Mouse (Mus musculus): ENCODE data around the gene Mob3b. TPM values are rescaled to one million over a fixed set of nuclear protein-coding genes. Genes with fewer than 3 reads are reported as not detected.

Gene Mob3b
- total RNA-seq, 2 experiments from 2014 or later = 12.4 to 24.1 TPM

DNA sequence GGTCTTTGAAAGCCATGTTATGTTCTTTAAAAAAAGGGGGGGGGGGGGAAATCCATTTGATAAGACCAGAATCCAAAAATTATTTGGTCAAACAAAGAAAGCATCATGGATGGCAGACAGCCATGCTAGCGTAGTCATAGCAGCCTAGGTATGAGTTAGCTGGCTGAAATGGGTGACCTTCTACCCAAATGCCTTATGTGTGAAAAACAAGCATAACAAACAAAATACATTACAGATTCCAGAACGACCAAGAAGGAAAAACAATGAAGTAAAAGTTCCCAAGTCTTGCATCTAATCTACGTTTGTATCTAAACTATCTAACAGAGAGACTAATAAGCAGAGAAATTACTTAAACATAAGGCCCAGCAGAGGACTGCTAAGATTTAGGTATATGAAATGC, 6.6 kb downstream of the Mob3b start:
- no peak for ATAC-seq (ENCODE audit: poor library complexity, severe bottlenecking)

DNA sequence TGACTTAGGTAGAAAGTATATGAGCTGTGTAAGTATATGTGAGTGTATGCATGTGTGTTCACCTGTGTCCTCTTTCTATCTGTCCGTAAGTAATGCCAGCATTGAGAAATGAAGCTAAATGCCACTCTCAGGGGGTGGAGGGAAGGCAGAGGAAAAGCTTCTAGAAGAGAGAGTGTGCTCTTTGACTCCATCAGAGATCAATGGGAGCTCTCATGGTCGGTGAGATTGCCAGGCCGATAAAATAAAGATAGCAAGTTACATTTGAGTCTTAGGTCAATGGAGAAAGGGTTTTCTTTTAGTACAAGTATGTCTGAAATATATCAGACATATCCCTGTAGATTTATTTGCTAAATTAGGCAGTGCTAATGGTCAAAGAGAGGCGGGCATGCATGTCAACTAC, 9.0 kb downstream of the Mob3b start:
- no peak for ATAC-seq (ENCODE audit: poor library complexity, severe bottlenecking)

DNA sequence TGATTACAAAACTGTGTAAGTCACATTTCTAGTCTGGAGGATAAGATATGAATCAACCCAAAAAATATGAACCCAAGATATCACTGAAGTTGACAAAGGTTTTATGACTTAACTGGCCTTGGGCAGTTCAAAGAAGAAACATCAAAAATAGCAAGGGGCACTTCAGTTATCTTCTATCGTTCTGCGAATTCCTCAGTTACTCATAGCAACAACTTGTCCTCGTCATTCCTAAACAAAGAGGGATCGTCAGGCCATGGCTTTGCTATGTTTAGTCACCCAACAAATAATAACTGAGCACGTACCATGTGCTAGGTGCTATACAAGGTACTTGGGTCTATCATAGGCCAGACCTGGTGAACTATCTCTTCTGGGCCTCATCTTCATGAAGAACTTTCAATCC, 10.7 kb downstream of the Mob3b start:
- ATAC-seq (ENCODE audit: poor library complexity, severe bottlenecking) = no peak

DNA sequence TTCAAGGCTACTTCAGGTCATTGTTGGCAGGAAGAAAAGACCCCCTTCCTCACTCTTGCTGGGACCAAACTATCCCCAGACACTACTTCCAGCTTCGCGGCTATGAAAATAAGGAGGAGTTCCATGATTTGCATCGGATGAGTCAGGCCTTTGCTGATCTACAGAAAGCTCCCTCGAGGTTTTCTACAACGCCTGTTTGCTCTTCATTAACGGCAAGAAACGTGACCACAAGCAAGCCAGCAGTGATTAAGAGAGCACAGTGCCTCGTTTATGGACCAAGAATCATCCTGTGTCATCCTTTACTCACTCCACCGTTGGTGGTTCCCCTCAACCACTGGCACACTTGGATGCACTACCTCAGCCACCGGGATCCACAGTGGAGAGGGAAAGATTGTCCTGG, 11.6 kb downstream of the Mob3b start:
- ATAC-seq (ENCODE audit: poor library complexity, severe bottlenecking) = no peak

DNA sequence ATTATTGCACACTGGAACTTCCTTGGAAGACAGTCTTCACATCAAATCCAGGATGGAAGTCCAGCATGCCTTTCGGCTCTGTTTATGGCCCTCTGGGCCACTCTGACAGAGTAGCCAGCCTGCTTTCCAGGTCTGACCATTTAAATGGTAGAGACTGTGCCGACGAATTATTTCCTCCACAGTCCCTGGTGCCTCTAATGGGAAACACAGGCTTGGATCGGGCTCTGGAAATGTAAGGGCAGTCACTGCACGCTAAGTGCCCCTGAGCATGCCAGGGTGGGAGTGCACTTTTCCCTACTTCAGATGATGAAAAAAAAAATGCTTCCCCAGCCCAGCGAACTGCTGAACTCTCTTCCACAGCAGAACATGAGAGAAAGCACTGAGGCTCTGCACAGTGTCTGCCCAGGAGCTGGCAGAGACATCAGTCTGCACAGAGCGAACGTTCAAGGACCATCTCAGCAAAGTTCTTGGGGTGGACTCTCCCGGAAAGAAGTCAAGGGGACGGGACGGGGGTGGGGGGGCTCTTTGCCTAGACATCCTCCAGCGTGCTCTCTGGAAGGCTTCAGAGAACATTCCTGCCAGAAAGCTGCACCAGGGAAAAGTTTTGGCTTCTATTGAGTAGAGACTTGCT, 13.7 kb downstream of the Mob3b start:
- ATAC-seq (ENCODE audit: poor library complexity, severe bottlenecking) = no peak

DNA sequence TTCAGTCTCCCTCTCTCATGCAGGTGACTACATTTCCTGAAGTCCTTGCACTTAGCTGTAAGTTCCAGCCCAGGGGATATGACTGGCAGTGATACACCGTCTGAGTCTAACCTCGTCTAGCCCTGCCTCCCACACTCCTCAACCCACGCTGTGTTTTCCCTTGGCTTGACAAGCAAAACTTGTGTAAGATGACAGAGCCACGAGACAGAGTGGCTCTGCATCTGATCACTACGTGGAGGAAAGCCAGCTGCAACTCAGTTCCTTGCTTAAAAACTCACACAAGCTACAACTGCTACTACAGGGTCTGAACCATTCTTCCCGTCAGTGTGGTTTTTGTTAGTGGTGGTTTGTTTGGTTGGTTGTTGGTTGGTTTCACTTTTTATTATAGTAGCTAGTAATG, 17.0 kb downstream of the Mob3b start:
- peak; percentile 49 for ATAC-seq (ENCODE audit: poor library complexity, severe bottlenecking)

DNA sequence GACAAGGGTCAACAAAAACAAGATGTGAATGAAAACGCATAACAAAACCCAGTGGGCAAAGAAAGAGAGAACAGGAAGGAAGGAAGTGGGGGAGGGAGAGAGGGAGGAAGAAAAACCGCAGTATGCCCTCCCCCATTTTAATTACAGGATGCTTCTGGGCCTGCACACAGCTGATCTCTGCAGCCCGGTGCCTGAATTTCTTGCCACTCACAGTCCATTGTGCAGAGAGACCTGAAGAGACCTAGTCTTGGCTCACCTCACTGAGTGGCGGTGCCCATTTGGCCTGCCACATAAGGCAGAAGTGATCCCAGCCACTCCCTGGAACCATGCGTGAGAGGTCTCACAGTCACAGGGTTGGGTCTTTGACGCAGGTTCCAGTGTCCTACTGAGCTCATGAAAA, 19.2 kb downstream of the Mob3b start:
- ATAC-seq (ENCODE audit: poor library complexity, severe bottlenecking) = peak; percentile 80

DNA sequence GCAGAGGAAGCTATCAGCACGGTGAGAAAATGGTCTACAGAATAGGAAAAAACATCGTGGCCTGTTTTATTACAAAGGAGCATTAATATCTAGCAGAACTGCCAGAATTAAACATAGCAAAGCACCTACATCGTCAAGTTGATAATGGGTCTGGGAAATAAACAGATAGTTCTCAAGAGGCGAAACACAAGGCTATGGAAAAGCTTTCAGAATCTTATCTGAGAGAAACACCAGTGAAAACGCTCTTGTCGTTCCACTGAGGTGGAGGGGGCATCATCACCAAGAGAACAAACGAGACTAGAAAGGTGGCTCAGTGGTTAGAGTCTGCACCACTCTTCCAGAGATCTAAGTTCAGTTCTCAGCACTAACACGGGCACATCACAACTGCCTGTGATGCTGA, 20.3 kb downstream of the Mob3b start:
- ATAC-seq (ENCODE audit: poor library complexity, severe bottlenecking) = no peak

DNA sequence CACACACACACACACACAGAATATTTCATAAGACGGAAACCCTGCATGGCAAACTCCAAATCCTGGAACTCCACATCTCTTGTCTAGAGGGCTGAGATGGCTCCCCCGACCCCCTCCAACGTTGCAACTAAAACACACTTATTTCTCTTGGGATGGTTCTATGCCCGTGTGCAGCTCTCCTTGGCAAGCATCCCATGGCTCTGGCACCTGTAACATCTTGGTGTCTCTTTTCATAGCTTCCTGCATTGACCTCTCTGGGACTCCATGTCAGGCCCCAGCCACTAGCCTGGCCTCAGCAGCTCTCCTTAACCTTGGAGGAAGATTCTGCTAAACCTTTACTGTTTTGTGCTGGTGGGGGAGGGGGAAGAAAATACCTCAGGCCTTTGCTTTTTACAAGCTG, 21.5 kb downstream of the Mob3b start:
- ATAC-seq (ENCODE audit: poor library complexity, severe bottlenecking) = no peak

DNA sequence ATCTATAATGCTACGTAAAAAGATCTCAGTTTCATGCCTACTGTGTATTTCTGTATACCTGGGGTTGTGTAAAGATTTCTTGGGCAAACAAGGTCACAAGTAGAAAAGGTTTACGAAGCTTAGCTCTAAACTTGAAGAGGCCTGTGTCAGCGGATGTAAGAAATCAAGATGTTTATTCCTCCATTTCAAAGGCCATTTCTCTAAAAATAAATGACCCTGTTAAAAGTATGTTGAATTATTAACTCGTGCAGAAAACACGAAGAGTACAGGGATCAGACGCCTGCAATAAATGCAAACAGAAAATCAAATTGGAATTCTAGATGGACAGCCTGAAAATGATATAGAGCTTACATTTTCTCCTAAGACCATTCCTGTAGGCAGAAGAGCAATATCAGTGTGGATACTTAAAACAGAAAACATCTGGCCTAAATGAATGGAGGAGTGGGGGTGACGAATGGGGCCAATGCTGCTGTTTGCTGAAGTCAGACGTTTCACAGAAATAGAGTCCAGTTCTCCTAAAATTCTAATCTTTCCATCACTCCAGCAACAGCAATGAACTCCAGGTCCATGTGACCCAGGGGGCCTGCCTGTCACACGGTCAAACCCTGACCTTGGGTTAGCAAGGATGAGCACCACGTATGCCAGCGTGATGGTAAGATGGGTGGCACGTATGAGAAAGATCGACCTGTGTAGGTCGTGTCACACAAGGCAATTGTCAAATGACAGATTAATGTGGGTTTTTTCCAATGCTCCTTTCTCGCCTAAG, 22.3 kb downstream of the Mob3b start:
- ATAC-seq (ENCODE audit: poor library complexity, severe bottlenecking) = no peak

DNA sequence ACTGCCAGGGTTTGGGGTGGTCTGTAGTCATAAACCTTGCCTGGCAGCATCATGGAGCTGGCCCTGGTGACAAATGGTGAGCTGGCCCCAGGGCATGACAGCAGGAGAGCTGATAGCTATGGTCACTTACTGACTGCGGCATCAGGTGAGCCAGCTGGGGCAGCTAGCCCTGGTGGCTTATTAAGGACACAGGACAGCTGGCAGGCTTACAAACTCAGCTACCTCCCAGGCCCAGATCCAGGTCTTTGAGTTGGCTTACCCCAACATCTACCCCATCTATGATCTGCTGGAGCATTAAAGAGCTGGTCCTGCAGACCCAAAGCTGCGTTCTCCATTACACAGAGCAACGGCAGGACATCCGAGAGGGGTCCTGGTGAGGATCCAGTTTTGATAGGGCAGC, 23.9 kb downstream of the Mob3b start:
- no peak for ATAC-seq (ENCODE audit: poor library complexity, severe bottlenecking)

DNA sequence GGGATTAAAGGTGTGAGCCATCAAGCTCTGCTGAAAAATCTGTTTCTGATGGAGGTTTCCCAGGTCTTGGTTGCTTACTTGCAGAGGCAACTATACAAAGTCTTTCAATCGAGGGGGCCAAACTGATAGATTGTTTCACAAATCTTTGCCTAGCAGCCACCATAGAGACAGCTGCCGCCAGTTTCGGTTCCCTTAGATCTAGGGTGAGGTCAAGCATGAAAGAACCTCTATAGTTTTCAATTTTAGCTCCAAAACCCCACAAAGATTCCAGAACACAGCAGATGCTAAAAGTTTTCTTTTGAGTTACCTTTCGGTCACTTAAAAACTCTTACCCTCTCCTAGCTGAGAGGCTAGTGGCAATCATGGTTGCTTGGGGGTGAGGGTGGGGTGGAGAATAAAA, 25.7 kb downstream of the Mob3b start:
- peak; percentile 44 for ATAC-seq (ENCODE audit: poor library complexity, severe bottlenecking)

DNA sequence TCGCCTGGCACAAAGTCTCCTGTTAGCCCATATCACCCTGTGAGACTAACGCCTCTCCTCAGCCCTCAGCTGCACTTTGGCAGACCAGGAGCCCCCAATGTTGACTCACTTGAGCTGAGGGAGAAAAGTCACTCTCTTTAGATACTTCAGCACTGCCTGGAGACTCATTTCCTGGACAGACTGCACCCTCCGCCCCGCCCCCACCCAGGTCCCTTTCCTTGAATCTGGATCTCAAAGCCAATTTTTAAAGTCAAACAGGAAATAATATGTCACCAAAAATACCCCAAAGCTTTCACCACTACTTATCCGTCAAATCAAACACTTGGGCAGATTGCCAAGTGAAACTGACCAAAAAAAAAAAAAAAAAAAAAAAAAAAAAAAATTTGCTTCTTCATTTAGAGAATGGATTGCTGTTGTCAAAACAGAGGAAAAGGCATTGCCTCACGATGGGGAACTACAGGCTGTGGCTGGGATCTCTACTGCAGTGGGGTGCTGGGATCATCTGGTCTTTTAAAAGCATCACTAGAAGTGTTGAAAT, 26.8 kb downstream of the Mob3b start:
- peak; percentile 86 for ATAC-seq (ENCODE audit: poor library complexity, severe bottlenecking)

DNA sequence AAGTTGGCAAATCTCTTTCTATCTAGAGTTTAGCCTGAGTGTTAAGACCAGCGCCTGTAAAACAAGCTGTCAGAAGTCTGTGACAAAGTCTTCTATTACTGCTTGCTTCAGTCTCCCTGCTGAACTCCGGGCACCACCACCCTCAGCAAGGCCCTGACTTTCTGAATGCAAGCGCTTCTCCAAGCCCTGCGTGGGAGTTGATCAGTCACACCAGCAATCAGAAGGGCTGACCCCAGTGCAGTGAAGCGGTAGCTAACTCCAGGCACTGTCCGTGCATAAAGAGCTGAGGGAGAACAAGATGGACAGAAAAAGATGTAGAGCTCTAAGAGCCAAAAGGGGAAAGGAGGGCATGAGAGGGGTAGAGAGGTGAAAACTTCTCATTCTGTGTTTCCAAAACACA, 29.5 kb downstream of the Mob3b start:
- no peak for ATAC-seq (ENCODE audit: poor library complexity, severe bottlenecking)

DNA sequence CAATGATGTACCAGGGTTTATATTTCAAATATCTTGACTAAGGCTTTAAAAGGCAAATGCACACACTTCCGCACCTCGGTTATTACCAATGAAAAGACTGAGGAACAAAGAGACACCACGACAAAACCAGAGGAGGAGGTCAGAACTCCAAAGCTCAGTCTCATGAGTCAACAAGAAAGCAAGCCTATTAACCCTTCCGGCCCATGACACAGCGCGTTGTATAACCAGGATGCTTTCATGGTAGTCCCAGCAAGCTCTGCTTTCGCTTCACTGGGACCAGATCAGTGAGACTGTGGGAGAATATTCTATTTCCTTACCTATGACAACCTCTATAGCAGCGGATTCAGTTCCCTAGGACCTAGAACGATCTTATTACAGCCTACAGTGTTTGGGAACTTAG, 30.5 kb downstream of the Mob3b start:
- no peak for ATAC-seq (ENCODE audit: poor library complexity, severe bottlenecking)

DNA sequence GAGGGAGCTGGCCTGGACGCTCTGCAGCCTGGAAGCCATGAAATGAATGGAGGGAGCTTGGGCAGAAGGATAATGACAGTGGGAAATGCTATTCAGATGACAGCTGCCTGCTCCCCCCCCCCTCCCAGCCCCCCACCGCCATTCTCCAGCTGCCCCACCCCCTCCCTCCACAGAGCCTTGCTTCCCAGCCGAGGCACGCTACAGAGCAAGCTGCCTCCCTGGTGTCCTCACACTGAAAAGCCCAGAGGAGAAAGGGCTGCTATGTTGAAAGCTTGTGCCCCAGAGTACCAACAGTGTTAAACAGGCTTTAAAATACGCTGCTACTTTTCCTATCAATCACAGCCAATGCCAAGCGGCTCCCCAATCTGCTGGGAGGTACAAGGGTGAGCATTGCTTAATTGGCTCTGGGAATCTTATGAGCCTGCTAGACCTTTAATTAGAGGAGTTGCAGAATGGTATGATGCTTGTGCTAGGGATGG, 31.9 kb downstream of the Mob3b start:
- no peak for ATAC-seq (ENCODE audit: poor library complexity, severe bottlenecking)

DNA sequence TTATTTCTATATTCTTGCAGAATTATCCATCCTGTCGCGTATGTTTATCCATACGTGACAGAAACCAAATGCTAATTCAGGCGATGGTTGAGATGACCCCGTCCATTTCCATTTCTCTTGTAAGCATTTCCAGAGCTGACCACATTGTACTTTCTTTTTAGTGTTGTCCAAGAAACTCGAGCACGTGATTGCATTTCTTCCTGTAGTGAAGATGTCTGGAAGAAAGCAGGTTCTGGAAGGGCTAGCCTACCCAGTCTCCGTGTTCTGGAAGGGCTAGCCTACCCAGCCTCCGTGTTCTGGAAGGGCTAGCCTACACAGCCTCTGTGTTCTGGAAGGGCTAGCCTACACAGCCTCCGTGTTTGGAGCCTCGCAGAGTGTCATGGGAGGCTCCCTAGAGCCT, 33.3 kb downstream of the Mob3b start:
- ATAC-seq (ENCODE audit: poor library complexity, severe bottlenecking) = no peak

DNA sequence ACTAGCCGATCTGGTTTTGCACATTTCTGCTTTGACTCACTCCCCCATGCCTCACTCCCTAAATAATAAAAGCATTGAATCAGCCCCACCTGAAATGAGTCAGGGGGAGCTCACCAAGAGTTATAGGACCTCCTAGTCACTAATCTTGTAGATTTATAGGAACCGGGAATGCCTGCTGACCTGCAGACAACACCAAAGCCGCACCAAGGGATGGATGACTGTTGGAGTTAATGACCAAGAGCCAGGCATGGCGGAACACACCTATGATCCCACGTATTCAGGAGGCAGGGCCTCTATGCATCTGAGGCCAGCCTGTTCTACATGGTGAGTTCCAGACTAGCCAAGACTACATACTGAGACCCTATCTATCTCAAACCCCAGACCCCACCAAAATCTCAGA, 34.2 kb downstream of the Mob3b start:
- no peak for ATAC-seq (ENCODE audit: poor library complexity, severe bottlenecking)

DNA sequence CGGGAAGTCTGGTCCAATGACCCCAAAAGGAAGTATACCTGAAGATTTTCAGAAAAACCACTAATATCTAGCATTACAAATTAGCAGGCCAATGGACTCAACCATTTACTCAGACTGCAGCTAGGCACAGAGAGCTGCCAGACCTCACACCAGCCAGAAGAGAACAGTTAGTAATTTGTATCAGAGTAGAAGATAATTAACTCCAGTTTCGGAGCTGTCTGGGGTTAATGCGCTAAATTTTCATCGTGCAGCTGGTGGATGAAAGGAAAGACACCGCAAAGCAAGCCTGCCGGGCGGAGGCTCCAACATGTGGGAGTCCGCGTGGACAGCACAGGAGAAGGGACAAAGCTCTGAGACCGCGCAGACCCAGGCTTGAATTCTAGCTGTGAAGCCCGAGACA, 36.2 kb downstream of the Mob3b start:
- ATAC-seq (ENCODE audit: poor library complexity, severe bottlenecking) = no peak

DNA sequence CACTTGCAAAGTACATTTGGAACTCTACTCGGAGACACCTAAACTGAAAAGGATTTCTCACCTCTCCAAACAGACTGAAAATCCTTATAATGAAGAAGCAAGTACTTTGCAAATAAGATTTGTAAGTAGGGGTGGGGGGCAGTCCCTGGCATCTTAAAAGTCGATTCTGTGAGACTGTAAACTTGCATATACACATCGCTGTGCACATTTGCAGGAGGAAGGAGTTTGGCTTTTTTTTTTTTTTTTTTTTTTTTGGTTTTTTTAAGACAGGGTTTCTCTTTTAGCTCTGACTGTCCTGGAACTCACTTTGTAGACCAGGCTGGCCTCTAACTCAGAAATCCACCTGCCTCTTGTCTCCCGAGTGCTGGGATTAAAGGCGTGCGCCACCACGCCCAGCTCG, 36.7 kb downstream of the Mob3b start:
- ATAC-seq (ENCODE audit: poor library complexity, severe bottlenecking) = no peak

DNA sequence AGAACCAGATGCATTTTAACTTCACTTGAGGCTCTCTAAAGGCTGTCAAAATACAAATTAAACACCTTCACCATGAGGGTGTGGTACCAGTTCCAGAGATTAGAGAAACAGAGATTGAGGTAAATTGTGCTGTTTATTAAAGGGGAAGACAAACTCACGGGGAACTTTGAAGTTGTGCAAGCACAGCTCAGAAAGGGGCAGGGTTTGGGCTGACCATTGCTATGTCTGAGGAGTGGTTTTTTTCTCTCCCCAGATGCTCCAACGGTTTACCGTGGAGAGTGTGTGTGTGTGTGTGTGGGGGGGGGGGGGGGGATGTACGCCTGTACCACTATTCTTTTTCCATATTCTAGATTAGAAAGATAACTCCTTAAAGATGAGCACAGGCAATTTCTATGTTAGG, 37.1 kb downstream of the Mob3b start:
- ATAC-seq (ENCODE audit: poor library complexity, severe bottlenecking) = peak; percentile 80

DNA sequence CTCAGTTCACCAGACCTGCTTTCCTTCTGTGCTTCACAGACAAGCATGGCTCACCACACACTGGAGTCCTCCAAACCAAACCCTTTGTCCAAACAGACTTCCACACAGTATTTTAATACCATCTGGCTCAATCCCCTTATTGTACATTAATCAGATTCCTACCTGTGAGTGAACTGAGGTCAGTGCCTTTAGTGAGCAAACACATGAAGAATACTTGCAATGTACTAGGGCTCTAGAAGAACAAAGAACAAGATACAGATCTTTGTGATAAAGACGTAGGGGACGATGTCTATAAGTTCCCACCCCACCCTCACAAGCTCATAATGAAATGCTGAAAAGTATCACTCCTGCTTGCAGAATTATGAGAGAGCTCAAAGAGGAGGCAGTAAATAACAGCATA, 38.4 kb downstream of the Mob3b start:
- no peak for ATAC-seq (ENCODE audit: poor library complexity, severe bottlenecking)

All from megakaryocyte, adult 5-6 weeks (primary cell).